Mouse (Mus musculus): ENCODE measurements around the gene Xylt1. TPM values are rescaled to one million over a fixed set of nuclear protein-coding genes. Genes with fewer than 3 reads are reported as not detected.

The Xylt1 gene
- total and polyA plus RNA-seq, 3 experiments, result 9.0 to 13.3 TPM; not detected in 1

DNA sequence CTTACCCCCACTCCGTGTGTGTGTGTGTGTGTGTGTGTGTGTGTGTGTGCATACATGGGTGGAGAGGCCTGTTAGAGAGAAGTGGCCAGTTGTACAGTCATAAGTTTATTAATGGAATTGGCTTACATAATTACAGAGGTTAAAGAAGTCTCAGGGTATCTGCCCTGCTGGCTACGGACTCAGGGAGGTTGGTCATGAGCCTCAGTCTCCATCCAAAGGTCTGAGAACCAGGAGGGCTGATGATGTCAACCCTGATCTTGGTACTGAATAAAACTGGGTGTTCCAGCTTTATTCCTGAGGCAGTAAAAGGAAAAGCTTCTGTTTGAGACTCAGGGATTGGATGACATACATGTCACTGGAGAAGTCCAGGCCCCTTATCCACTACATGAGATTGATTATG lies 39.1 kb downstream of the Xylt1 start:
- H3K9ac ChIP-seq (ENCODE audit: control insufficient read depth, low read depth, low read length, poor library complexity, severe bottlenecking), result no peak overlapping the region
- no peaks in the 10 kb centered on the region; a peak in 1 of 4 replicates for H3K36me3 ChIP-seq (ENCODE audit: control insufficient read depth in 1 of 2, insufficient read depth in 2 of 2, low read length in 2 of 2)
- TF ChIP-seq EP300 (IDR thresholded peaks at IDR 0.05; ENCODE audit: low read depth in 1 of 2, low read length in 2 of 2) (no peak), HCFC1 (IDR thresholded peaks at IDR 0.05; ENCODE audit: low read depth, low read length) (no peak), MYB (IDR thresholded peaks at IDR 0.05; ENCODE audit: low read depth, low read length) (no peak), E2F4 (IDR thresholded peaks at IDR 0.05; ENCODE audit: borderline replicate concordance, low read depth, low read length) (no peak)
- no peak for DNase-seq (ENCODE audit: low read depth, low spot score)
- H3K4me1 ChIP-seq (ENCODE audit: control insufficient read depth in 1 of 2, insufficient read depth in 2 of 2, low read length in 2 of 2), result peaks cover 0 to 2% of the 10 kb centered on the region in 2 experiments; a peak in 1 of 4 replicates
- H3K27ac ChIP-seq (ENCODE audit: control insufficient read depth, low read depth, low read length), result no peak overlapping the region
- no peaks in the 10 kb centered on the region for H3K9me3 ChIP-seq (replicated peaks; ENCODE audit: insufficient read depth, low read length)
- H3K79me2 ChIP-seq (ENCODE audit: control insufficient read depth, insufficient read depth, low read length, poor library complexity), result peaks cover 4% of the 10 kb centered on the region; the same call in 1 of the 2 replicates
- H3K4me3 ChIP-seq (ENCODE audit: control insufficient read depth in 1 of 2, insufficient read depth in 1 of 2, low read depth in 2 of 2, low read length in 2 of 2), result no peak overlapping the region
- H3K27me3 ChIP-seq (ENCODE audit: control insufficient read depth in 1 of 2, insufficient read depth in 2 of 2, low read length in 2 of 2), result no peaks in the 10 kb centered on the region

GRCm38 (mm10) chr7:117420301-117420700 lies 39.5 kb downstream of the Xylt1 start:
- H3K79me2 ChIP-seq (ENCODE audit: control insufficient read depth, insufficient read depth, low read length, poor library complexity), result no peaks in the 10 kb centered on the region; the same call in 1 of the 2 replicates
- H3K4me1 ChIP-seq (ENCODE audit: control insufficient read depth in 1 of 2, insufficient read depth in 2 of 2, low read length in 2 of 2), result peaks cover 0 to 2% of the 10 kb centered on the region in 2 experiments; a peak in 1 of 4 replicates
- H3K9me3 ChIP-seq (replicated peaks; ENCODE audit: insufficient read depth, low read length), result no peaks in the 10 kb centered on the region
- no peaks in the 10 kb centered on the region; a peak in 1 of 4 replicates for H3K36me3 ChIP-seq (ENCODE audit: control insufficient read depth in 1 of 2, insufficient read depth in 2 of 2, low read length in 2 of 2)
- no peak for DNase-seq (ENCODE audit: low read depth, low spot score)
- no peaks in the 10 kb centered on the region for H3K27me3 ChIP-seq (ENCODE audit: control insufficient read depth in 1 of 2, insufficient read depth in 2 of 2, low read length in 2 of 2)
- no peak for TF ChIP-seq MXI1 (IDR thresholded peaks at IDR 0.05; ENCODE audit: low read depth, low read length)
- no peak for TF ChIP-seq TAL1 (IDR thresholded peaks at IDR 0.05; ENCODE audit: low read length)
- TF ChIP-seq TCF12 (IDR thresholded peaks at IDR 0.05; ENCODE audit: low read depth, low read length), result no peak
- TF ChIP-seq UBTF (IDR thresholded peaks at IDR 0.05; ENCODE audit: borderline replicate concordance, insufficient read depth, low read depth, low read length), result no peak
- no peak for TF ChIP-seq ZC3H11A (IDR thresholded peaks at IDR 0.05; ENCODE audit: low read depth, low read length)
- TF ChIP-seq RAD21 (IDR thresholded peaks at IDR 0.05; ENCODE audit: low read depth, low read length), result no peak
- TF ChIP-seq NELFE (IDR thresholded peaks at IDR 0.05; ENCODE audit: low read depth, low read length), result no peak
- no peak overlapping the region for H3K9ac ChIP-seq (ENCODE audit: control insufficient read depth, low read depth, low read length, poor library complexity, severe bottlenecking)
- no peak overlapping the region for H3K4me3 ChIP-seq (ENCODE audit: control insufficient read depth in 1 of 2, insufficient read depth in 1 of 2, low read depth in 2 of 2, low read length in 2 of 2)
- no peak overlapping the region for H3K27ac ChIP-seq (ENCODE audit: control insufficient read depth, low read depth, low read length)

GRCm38 (mm10) chr7:117420836-117421566 lies 40.2 kb downstream of the Xylt1 start:
- no peaks in the 10 kb centered on the region for H3K9me3 ChIP-seq (replicated peaks; ENCODE audit: insufficient read depth, low read length)
- TF ChIP-seq E2F4 (IDR thresholded peaks at IDR 0.05; ENCODE audit: borderline replicate concordance, low read depth, low read length) (no peak), MYB (IDR thresholded peaks at IDR 0.05; ENCODE audit: low read depth, low read length) (no peak), GABPA (IDR thresholded peaks at IDR 0.05; ENCODE audit: low read depth, low read length) (no peak), RAD21 (IDR thresholded peaks at IDR 0.05; ENCODE audit: low read depth, low read length) (no peak), ZKSCAN1 (IDR thresholded peaks at IDR 0.05; ENCODE audit: low read depth, low read length) (no peak), MAZ (IDR thresholded peaks at IDR 0.05; ENCODE audit: low read depth, low read length) (no peak), HCFC1 (IDR thresholded peaks at IDR 0.05; ENCODE audit: low read depth, low read length) (no peak), NELFE (IDR thresholded peaks at IDR 0.05; ENCODE audit: low read depth, low read length) (no peak), CTCF (IDR thresholded peaks at IDR 0.05 in 2 of 3, conservative IDR thresholded peaks at IDR 0.05 in 1 of 3; ENCODE audit: control insufficient read depth in 1 of 3, insufficient read depth in 1 of 3, low read depth in 2 of 3, low read length in 3 of 3, poor library complexity in 1 of 3, severe bottlenecking in 1 of 3) (no peak), POLR2AphosphoS2 (IDR thresholded peaks at IDR 0.05; ENCODE audit: low read length) (no peak), ZC3H11A (IDR thresholded peaks at IDR 0.05; ENCODE audit: low read depth, low read length) (no peak), POLR2AphosphoS5 (IDR thresholded peaks at IDR 0.05; ENCODE audit: borderline replicate concordance, low read depth, low read length) (no peak), GATA1 (IDR thresholded peaks at IDR 0.05; ENCODE audit: low read depth, low read length) (no peak), BHLHE40 (IDR thresholded peaks at IDR 0.05; ENCODE audit: borderline replicate concordance, low read depth, low read length) (no peak), MYC (IDR thresholded peaks at IDR 0.05; ENCODE audit: low read depth, low read length) (no peak), TAL1 (IDR thresholded peaks at IDR 0.05; ENCODE audit: low read length) (no peak), CHD2 (IDR thresholded peaks at IDR 0.05; ENCODE audit: low read length) (no peak)

More at GRCm38 (mm10) chr7:117420836-117421566, 40.2 kb downstream of the Xylt1 start:
- Histone ChIP-seq H3K9ac (ENCODE audit: control insufficient read depth, low read depth, low read length, poor library complexity, severe bottlenecking) (no peak overlapping the region), H3K79me2 (ENCODE audit: control insufficient read depth, insufficient read depth, low read length, poor library complexity) (no peaks in the 10 kb centered on the region; the same call in 1 of the 2 replicates), H3K4me1 (ENCODE audit: control insufficient read depth in 1 of 2, insufficient read depth in 2 of 2, low read length in 2 of 2) (peaks cover 0 to 2% of the 10 kb centered on the region in 2 experiments; a peak in 1 of 4 replicates), H3K36me3 (ENCODE audit: control insufficient read depth in 1 of 2, insufficient read depth in 2 of 2, low read length in 2 of 2) (no peaks in the 10 kb centered on the region; a peak in 1 of 4 replicates), H3K4me3 (ENCODE audit: control insufficient read depth in 1 of 2, insufficient read depth in 1 of 2, low read depth in 2 of 2, low read length in 2 of 2) (no peak overlapping the region), H3K27me3 (ENCODE audit: control insufficient read depth in 1 of 2, insufficient read depth in 2 of 2, low read length in 2 of 2) (no peaks in the 10 kb centered on the region), H3K27ac (ENCODE audit: control insufficient read depth, low read depth, low read length) (no peak overlapping the region)
- no peak for DNase-seq (ENCODE audit: low read depth, low spot score)

All from MEL (cell line).